Mouse (Mus musculus): Measurements from ENCODE around the gene Tbx5.

- TF ChIP-seq CTCF (IDR thresholded peaks at IDR 0.05; ENCODE audit: low read depth) (no peak), EP300 (IDR thresholded peaks at IDR 0.05; ENCODE audit: low read depth) (no peak)
Measured at GRCm38 (mm10) chr5:119806467-119806866, 26.0 kb upstream of the Tbx5 start.
